Mouse (Mus musculus) liver, postnatal 0 days (tissue): ENCODE measurements at regions not wholly inside any gene's neighbourhood (a gene's known extent, or its start where the extent isn't known, plus 50 kb on each side); places are given as distances from the start of the nearest gene placed in this dataset.

Experiments
- CTCF ChIP-seq: sonication (generic); IDR thresholded peaks from 2 replicates; pipeline ENCODE4 v1.5.1; 2016; ENCODE audit warnings: antibody characterized with exemption, low read depth
- EP300 ChIP-seq: IDR thresholded peaks from 2 replicates; pipeline ENCODE4 v1.6.1; 2016; ENCODE audit warnings: antibody characterized with exemption, low read depth, mild to moderate bottlenecking

GRCm38 (mm10) chr4:3413493-3414441 is 228.6 kb upstream of the Vmn1r3 start:
- TF ChIP-seq CTCF: no peak
- no peak for TF ChIP-seq EP300
